Mouse (Mus musculus) CD4-positive, CD25-positive, alpha-beta regulatory T cell, adult 2 months (primary cell): ENCODE measurements at regions not wholly inside any gene's neighbourhood (a gene's known extent, or its start where the extent isn't known, plus 50 kb on each side); places are given as distances from the start of the nearest gene placed in this dataset.

ENCODE experiments used
- DNase-seq: peaks from one replicate; pipeline ENCODE4 v3.0.0-alpha.2; 2012; ENCODE audit warnings: low read depth, low spot score

DNA sequence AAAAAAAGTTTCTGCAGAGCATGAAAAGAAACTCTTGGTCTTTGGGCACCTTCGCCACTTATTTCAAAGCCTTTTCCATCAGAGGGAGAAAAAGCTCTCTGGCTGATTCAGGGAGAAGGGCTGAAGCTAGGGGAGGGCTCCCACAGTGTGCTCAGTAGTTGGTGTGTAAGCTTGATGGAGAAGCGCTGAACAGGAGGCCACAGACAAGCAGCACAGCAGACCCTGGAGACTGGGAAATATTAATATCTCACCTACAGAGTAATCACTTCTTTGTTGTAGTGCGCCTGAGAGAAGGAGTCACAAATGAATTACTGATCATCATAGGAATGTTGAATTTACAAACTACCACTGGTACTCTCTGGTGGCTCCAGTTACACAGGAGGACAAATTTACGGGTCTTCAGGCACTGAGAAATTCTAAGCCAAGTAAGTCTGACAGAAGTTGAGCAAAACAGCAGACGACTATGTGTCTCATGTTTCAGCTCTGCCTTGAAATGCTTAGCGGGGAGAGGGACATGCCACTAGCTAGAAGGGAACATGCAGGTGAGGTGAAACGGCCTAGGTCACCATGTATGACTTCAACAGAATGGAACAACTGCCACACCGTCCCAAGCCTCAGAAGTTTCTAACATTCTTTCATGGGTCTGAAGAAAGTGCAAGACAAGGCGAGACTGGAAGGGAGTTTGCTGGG is 350.9 kb upstream of the Map3k7 start:
- DNase-seq: no peak

DNA sequence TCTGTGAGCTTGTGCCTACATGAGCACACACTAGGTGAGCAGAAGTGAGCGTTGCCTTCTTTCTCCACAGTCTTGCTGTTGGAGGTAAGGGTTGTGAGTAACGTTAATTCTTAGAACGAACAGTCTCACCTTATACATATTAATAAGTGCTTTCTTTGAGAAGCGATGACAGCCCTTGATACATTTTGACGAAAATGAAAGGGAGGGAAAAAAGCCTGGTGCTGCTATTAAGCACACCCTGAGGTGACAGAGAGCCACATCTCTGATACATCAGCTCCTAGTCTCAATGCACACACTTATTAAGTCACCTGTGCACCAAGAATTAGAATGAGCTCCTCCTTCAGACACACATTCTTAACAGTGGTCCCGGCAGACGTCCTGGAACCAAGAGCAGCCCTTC is 346.3 kb upstream of the Map3k7 start:
- no peak for DNase-seq

DNA sequence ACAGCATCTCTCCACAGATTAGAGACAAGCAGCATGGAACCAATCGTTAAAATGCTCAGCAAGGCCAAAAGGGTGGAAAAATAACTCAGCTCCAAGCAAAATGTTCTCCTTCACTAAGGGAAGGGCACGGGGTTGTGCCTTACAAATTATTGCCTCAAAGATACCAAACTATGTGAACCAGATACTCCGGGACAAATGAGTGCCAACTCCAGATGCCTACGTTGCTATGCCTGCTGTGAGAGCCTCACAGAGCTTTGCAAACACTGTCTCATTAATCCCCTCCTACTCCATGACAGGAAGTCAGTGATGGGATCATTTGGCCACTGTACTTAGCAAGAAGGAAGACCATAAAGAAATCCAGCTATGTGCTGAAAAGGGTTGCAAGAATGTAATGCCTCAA is 345.9 kb upstream of the Map3k7 start:
- no peak for DNase-seq

DNA sequence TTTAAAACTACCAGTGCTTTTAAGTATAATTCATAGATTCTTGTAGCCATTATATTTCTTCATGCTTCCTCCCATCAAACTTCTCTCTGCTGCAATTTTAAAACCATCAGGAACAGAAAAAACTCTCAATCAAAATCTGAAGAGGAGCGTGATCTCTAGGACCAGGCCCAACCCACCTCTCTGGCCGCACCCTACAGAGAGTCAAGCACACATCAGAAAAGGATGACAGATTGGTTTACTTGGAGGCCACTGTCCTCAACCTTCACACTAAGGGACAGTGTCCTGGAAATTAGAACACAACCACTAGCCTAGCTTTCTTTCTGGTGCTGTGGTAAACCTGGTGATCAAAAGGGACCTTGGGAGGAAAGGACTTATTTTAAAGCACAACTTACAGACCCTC is 342.7 kb upstream of the Map3k7 start:
- DNase-seq: no peak

DNA sequence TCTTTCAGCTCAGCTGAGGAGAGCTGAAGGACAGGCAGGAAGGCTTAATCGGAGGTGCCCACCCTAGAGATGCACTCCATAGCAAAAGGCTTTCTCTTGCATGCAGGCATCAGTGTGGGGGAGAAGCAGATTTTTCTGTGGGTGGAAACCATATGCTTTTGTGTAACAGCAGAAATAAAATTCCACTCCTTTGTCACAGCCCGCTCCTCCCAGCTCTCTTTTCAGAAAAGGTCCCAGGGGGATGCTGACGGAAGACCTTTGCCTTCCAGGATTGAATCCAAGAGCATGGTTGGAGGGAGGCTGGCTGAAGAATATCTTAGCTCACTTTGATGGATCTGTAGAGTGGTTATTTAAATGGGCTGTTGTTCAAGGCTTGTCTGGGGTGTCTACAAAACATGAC is 336.8 kb upstream of the Map3k7 start:
- DNase-seq: no peak

DNA sequence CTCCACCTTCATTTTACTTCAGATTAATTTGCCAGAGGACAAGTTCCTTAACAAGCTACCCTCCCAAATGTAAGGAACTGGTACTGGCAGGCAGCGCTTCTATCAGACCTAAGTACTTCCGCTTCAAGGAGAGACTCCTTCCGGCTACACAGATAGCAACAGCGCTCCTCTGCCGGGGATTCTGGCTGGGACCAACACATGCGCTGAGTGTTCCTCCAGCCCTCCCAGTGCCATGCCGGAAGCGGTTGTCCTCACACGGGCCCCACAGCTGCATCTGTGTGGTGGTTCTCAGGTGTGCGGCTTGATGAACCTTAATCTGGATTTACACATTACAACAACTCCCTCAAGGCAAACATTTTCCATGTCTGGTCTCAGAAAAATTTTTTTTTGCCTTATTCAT is 336.1 kb upstream of the Map3k7 start:
- DNase-seq: no peak

DNA sequence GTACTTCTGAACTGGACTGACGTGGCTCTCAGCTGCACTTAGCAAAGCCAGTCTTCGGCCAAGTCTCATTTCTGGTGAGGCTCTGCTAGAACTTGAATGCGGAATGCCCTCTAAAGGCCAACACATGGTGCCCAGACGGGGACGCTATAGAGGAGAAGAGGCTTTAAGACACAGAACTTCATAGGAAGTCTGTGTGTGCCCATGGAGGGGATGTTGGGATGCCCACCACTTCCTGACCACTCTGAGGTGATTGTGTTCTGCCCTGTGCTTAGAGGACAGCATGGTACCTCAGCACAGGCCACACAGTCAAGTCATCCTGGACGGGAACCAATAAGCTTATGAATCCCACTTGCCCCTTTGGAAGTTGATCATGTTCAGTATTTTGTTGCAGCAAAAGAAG is 325.3 kb upstream of the Map3k7 start:
- DNase-seq: no peak

DNA sequence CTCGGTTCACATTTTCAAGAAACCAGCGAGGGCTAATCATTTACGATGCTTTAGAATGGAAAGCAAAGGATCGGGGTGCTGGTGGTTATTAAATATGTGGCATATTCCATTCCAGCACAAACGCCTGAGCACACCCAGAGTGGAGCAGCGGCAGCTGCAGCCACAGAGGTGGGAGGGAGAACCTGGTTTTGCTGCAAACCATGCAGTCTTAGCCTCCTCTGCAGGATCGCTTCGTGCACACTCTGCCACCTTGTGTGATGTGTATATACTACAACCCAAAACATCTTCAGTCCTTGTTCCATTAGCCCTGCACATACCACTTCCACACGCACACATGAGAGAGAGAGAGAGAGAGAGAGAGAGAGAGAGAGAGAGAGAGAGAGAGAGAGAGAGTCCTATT is 321.7 kb upstream of the Map3k7 start:
- no peak for DNase-seq

DNA sequence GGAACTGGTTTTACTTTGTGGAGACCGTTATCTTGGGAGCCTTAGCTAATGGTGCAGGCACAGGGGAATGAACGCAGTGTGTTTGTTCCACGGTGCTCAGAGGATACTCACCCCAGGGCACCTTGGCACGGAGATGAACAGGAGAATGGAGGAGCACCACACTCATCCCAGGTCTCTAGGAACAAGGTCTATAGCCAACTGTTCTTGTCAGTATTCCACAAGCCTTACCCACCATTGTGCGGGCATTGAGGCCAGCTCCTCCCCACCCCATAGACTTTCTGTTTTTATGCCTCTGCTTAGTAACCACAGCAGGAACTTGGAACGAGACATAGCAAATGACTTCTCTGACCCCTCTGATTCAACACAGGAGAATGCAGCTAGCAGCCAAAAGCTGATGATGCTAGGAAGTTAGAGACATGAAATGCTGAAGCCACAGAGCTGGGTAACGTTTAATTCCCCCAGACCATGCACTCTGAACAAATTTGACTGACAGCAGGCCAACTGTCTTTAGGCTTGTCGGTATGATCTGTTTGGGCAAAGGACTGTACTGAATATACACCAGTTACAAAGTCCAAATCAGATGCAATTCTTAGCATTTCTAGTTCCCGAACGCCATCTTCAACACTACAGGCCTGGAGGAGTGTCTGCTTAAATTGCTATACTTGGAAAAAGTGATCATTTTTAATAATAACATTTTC is 321.2 kb upstream of the Map3k7 start:
- DNase-seq: no peak

DNA sequence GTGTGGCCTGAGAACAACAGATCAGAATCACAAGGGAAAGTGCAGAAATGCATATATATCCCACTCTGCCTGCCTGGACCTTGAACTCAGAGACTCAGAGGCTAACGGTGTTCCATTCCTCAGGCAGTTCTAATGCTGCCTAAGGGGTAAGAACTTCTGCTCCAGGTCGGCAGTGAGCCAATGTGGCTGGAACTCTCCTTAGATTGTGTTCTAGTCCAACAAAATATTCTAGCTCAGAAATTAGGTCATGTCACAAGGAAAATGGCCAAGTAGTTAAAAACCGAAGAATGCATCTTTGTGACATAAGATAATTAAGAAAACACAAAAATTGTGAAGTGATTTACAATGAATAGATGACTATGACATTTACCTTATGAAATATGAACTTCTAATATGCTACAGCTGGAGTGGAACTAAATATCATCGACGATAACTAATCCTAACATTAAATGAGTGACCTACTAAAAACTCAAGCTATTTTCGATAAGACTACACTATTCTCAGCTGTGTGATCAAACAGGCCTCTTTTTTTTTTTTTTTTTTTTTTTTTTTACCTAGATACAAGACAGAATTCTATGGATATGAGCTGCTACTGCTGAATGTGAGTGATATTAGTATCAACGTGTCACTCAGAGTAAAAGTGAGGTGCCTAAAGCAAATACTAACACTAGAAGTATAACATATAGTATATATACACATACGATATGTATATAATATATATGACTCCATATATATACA is 315.1 kb upstream of the Map3k7 start:
- no peak for DNase-seq

DNA sequence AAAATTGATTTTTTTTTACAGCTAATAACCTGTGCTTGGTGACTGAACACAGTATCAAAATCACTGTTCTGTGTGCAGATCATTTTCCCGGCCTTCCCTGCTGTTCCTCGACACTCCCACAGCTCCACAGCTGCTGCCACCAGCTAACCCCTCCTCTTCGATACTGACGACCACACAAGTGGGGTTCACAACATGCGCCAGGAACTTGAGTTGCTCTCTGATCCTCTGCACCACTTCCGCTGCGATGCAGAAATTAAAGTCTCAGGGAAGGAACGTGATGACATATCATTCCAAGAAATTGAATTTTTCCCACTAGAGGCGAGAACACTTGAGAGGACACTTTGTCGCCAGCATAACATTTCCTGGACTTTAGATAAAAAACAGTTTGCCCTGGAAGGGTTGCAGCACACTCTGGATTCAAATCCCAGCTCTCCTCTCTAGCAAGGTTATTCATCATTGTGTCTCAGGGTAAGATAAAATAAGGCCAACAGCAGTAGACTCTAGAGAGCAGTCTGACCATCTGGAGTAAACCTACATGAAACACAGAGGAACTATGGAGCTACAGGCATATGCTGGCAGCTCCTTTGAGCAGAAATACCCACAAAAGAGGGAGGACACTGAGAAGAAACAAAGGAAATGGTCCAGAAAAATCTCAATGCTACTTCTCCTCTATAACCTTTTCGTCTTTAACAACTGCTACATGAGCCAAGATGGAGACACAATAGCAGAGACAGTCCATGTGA is 308.4 kb upstream of the Map3k7 start:
- DNase-seq: no peak

DNA sequence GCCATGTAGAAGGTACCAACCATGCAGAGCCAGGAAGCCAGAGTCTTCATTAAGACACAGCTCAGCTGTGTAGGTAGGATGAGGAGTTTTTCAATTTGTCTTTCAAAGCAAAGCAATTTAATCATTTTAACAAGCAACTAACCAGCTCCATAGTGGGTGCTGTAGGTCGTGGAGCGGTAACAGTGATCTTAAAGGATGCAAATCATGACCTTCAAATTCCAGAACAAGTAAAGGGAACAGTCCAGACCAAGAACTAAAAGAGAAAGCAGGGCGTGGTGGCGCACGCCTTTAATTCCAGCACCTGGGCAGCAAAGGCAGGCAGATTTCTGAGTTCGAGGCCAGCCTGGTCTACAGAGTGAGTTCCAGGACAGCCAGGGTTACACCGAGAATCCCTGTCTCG is 307.8 kb upstream of the Map3k7 start:
- DNase-seq: no peak

DNA sequence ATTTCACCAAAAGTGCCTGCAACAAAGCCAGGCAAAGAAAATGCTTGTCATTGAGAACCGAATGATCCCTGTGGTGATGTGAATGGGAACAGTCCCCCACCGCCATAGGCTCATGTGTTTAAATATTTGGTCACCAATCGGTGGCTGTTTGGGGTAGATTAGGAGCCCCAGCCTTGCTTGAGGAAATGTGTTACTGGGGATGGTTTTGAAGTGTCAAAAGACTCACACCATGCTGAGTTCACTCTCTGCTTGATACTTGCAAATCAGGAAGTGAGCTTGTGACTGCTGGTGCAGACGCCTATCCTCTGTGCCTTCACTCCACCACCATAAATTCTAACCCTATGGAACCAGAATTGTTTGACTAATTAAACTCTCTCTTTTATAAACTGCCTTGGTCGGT is 305.1 kb upstream of the Map3k7 start:
- no peak for DNase-seq

DNA sequence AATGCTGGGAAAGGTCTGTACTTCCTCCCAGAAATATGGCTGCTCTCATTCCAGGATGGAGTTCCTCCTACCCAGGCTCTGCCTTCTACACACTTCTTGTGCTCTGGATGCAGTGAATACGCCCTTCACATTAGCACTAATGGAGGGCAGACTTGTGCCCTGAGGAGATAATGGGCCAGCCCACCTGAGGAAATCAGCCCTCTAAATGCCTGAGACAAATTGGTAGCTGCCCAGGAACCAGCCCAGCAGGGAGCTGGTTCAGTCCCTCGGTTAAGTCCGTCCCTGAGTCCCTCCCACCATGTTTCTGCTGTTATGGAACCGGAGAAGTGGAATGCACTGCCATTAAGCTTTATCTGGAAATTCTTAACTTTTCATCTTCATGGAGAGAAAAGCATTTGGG is 303.0 kb upstream of the Map3k7 start:
- DNase-seq: no peak

DNA sequence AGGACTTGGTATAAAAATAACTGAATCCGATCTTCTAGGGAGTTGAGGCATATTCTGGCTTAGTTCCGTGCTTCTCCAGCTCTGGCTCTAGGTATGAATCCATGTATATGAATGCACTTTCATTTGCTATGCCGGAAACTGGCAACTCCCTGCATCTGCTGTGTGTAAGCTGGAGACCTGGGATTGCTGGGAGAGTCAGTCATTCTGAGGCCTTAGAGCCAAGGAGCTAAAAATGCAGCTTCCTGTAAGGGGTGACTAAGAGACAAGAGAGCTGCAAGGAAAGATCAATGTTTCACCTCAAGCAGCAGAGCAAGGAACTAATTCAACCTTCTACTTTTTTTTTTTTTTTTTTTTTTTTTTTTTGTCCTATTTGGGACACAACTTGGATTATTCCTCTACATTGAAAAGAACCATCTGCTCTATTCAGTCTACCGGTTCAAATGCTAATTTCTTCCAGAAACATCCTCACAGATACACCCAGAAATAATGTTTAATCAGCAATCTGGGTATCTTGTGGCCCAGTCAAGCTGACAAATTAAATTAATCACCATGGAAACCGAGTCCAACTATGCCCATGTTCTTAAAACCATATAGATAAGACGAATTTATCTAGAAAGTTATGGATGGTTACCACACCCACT is 292.2 kb upstream of the Map3k7 start:
- no peak for DNase-seq

DNA sequence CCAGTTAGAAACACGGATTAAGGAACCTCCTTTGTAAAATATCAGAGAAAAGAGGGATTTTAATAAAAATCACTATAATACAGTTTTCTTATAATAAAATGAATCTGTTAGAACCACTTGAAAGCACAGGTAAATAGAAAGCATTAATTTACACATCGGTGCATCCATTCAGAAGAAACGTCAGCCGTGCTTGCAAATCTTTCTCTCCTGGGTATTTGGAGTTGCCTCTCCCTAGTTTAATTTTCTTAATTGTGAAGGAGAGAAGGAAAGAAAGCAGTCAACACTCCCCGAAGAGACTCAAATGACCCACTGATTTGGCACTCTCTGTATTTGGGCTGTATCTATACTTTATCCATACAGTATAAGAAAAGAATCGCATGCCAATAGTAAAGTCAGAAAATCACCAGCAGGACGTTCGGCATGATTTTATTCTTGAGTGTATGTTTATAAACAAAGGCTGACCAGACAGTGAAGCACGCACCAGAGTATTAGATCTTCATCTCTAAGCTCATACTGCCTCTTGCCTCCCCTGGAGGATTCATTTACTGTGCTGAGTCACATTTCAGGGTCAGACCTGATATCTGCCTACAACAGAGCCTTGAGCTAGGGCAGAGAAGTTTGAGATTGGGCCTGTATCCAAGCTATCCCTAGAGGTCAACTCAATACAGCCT is 291.6 kb upstream of the Map3k7 start:
- no peak for DNase-seq

DNA sequence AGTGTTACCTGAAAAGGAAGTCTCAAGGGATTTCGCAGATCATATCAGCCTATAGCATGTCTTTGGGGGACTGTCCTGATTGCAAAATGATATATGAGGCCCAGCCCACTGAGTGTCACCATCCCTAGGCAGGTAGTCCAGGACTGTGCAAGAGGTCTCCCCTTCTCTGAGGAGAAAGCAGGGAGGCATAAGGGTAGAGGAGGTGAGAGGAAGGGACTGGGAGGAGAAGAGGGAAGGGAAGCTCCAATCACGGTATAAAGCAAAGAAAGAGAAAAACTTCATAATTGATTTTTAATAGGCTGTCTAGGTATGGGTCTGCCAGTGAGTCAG is 291.1 kb upstream of the Map3k7 start:
- DNase-seq: no peak

DNA sequence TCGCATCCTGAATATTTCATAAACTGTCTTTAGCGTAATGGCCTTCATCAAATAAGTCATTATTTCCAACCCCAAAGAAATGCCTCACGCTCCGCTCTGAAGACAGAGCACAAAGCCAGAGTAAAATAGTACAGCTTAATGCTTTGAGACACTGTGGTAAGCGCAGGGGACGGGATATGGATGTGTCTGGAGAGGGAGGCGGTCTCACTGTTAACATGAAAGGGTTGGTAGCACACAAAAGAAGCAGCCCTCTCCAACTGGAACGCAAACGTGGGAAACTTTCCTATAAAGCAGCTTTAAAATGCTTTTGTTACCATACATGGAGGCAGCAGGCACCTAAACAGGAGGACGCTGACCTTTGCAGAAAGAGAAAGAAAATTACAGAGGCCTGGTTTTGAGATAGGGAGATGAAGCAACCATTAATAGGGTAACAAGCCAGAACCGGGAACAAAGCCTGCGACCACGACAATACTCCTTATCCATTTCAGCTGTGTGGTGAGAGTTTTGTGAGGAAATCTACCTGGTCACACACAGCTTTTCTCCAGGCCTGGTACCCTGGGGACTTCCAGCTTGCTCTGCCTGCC is 284.8 kb upstream of the Map3k7 start:
- DNase-seq: no peak

DNA sequence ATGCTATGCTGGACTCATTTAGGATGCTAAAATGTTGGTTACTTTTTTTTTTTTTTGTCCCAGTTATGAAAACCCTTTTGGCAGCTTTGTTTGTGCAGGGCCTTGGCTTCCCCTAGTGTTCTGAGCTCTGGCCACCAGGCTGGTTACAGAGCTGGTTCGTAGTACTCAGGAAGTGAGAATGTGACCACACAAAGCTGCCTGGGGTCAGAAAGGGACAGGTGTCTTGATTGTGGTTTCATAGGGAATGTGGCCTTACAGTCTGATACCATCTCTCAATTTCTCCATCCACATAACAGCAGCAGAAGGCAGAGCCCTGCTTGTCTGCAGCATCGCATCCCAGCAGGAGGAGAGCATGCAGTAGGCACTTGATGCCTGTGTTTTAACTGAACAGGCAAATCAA is 282.9 kb upstream of the Map3k7 start:
- DNase-seq: no peak

DNA sequence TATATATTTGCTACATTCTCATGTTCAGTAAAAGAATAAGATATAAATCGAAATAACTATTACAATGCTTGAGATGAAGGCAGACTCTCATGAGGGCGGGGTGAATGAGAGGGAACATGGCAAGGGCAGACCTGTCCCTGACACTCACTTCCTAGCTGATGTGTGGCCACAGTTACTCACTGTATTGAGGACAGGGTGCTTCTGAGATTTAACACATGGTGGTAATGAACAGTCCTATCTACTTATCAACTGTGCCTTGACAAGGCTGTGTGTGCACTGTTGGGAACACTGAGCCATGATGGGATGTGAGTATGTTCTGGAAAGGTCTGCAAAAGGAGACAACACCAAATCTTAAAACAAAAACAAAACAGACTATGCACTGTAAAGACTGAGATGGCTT is 274.8 kb upstream of the Map3k7 start:
- DNase-seq: no peak
